Mouse (Mus musculus) adrenal gland, postnatal 4 days (tissue): Measurements from ENCODE around the gene Olfr804. TPM values are rescaled to one million over a fixed set of nuclear protein-coding genes. Genes with fewer than 3 reads are reported as not detected.

Experiments used
- DNase-seq, 2 experiments: peaks; one replicate each; pipeline ENCODE4 v3.0.0; 2021 to 2022; ENCODE audit warnings: low spot score in 2 of 2, mixed read lengths in 2 of 2
- long read RNA-seq, 2 experiments: library from polyadenylated mRNA; stranded (forward); transcript quantifications; one replicate each; pipeline ENCODE4 v2.0.0; 2021
- microRNA-seq: library from miRNA; unstranded; fragments of <30 nt; microRNA quantifications from one replicate; pipeline ENCODE4 v1.2.0, GENCODE M21; 2021
- total RNA-seq, 2 experiments: library from RNA; stranded (reverse); gene quantifications; 2 replicates each; pipeline ENCODE4 v1.2.3; 2021

The Olfr804 gene
- total RNA-seq, result not detected
- long read RNA-seq, experiment 1, result 0 reads
- long read RNA-seq, experiment 2, result 0 reads

DNA sequence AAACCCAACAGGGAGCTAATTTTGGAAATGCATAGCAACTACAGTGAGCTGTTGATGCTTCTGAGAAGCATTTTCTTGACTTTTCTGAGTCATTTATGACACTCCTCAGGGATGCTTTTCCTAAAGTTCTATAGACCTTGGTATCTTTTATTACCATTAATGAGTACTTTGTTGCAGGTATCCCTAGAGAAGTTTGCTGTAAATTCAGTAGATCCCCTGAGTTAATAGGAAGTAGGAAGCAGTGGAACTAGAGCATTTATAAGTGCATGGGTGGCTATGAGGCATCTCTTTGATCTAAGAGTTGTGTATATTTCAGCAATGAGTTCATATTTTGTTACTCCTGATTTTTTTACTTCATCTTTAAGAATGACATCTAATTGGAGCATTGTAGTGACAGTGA is at the start of gene Olfr804:
Olfr804 (plus strand) TSS at position 301 of the 400 bp plus-strand sequence.
- no peak for DNase-seq

GRCm38 (mm10) chr10:129657394-129657793 is 45.6 kb upstream of the Olfr804 start, which contains the start of gene Olfr800:
TSS of gene Olfr800 (plus strand) at chr10:129657694.
- DNase-seq, result no peak

DNA sequence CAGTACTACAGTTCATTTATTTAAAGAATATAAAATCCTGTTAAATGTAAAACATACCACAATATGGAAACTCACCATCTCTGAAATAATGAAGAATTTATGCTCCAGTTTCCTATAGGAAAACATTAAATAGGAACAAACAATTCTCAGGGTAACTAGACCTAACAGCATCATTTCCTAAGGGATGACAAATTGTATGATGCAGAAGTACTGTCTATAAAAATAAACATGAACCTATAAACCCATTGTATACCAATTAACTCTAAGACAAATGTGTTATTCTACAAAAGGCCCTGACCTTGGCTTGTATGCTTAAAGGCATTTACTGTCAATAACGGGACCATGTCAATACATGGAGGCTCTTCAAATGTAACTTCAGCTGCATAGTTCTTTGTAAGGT is 29.2 kb upstream of the Olfr804 start, which contains the start of gene Olfr801:
Olfr801 (minus strand) TSS at position 101 of the 400 bp plus-strand sequence.
- DNase-seq, result no peak

- no peak for DNase-seq
Measured at GRCm38 (mm10) chr10:129688069-129688468, 14.9 kb upstream of the Olfr804 start, which contains the start of gene Olfr802. TSS of gene Olfr802 (minus strand) at chr10:129688169.

- no peak for DNase-seq
Measured at GRCm38 (mm10) chr10:129694186-129694585, 8.8 kb upstream of the Olfr804 start, which contains the start of gene Olfr803. TSS of gene Olfr803 (minus strand) at chr10:129694286.

DNA sequence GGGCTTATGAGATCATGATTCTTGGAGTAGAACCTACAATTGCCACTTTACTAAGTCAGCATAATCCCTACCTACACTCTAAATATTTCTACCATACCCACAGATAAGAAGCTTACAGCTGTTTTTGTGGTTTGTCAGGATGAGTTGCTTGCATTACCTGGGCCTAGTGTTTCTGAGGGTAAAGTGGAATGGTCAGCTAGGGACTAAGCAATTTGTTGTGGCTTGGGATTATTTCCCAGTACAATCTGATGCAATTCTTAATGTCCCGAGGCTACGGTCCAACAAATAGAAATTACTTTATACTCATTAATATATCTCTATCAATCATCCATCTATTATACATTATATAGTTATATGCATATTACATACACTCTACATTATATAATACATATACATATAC is 26.3 kb downstream of the Olfr804 start, which contains the start of gene Olfr805:
Olfr805 (minus strand) TSS at position 101 of the 400 bp plus-strand sequence.
- DNase-seq, result no peak

GRCm38 (mm10) chr10:129741821-129742220 is 38.8 kb downstream of the Olfr804 start, which contains the start of gene Olfr806:
TSS of gene Olfr806 (minus strand) at chr10:129741921.
- DNase-seq, result no peak

- DNase-seq, result no peak
Measured at GRCm38 (mm10) chr10:129757693-129758092, 54.7 kb downstream of the Olfr804 start, which contains the start of gene Olfr807. TSS of gene Olfr807 (minus strand) at chr10:129757793.

Small RNA genes within 50 kb of the gene (microRNA-seq; reads per million reads assigned to microRNA genes)
- not detected for gene Gm24485

Other genes with a start within 250 kb of the Olfr804 start
- not detected for gene Olfr787, start 241.3 kb upstream of the Olfr804 start, total RNA-seq
- gene Olfr788, start 232.2 kb upstream of the Olfr804 start, total RNA-seq, result not detected
- not detected for gene Olfr789, start 218.5 kb upstream of the Olfr804 start, total RNA-seq
- not detected for gene Olfr790, start 204.7 kb upstream of the Olfr804 start, total RNA-seq
- not detected for gene Olfr791, start 181.4 kb upstream of the Olfr804 start, total RNA-seq
- gene Olfr792, start 164.0 kb upstream of the Olfr804 start, total RNA-seq, result not detected
- gene Olfr794, start 135.6 kb upstream of the Olfr804 start, total RNA-seq, result not detected
- gene Olfr796, start 90.6 kb upstream of the Olfr804 start, total RNA-seq, result not detected
- gene Olfr798, start 75.3 kb upstream of the Olfr804 start, total RNA-seq, result not detected
- not detected for gene Olfr799, start 65.7 kb upstream of the Olfr804 start, total RNA-seq
- not detected for gene Olfr800, start 45.5 kb upstream of the Olfr804 start, total RNA-seq
- not detected for gene Olfr801, start 29.3 kb upstream of the Olfr804 start, total RNA-seq
- gene Olfr802, start 15.0 kb upstream of the Olfr804 start, total RNA-seq, result not detected
- not detected for gene Olfr803, start 8.9 kb upstream of the Olfr804 start, total RNA-seq
- gene Olfr805, start 26.2 kb downstream of the Olfr804 start, total RNA-seq, result not detected
- not detected for gene Olfr806, start 38.7 kb downstream of the Olfr804 start, total RNA-seq
- gene Olfr807, start 54.6 kb downstream of the Olfr804 start, total RNA-seq, result not detected
- not detected for gene Olfr808, start 62.3 kb downstream of the Olfr804 start, total RNA-seq
- gene Olfr809, start 71.4 kb downstream of the Olfr804 start, total RNA-seq, result not detected
- gene Olfr810, start 91.7 kb downstream of the Olfr804 start, total RNA-seq, result not detected
- not detected for gene Olfr811, start 101.2 kb downstream of the Olfr804 start, total RNA-seq
- not detected for gene Olfr812, start 142.9 kb downstream of the Olfr804 start, total RNA-seq
- gene Olfr813, start 152.2 kb downstream of the Olfr804 start, total RNA-seq, result not detected
- not detected for gene Olfr814, start 176.6 kb downstream of the Olfr804 start, total RNA-seq
- gene Olfr815, start 202.7 kb downstream of the Olfr804 start, total RNA-seq, result not detected
- gene Olfr816, start 212.4 kb downstream of the Olfr804 start, total RNA-seq, result not detected
- gene Olfr818, start 245.9 kb downstream of the Olfr804 start, total RNA-seq, result not detected